Mouse (Mus musculus) frontal cortex, adult (tissue): ENCODE measurements around the gene Atp1b1.

Source experiments
- ATAC-seq: cut with Nextera tagmentation; 2 replicates; pipeline ENCODE4 v1.9.2; 2017; ENCODE audit warnings: mild to moderate bottlenecking, moderate library complexity, mixed read lengths; ENCODE audit not compliant: low TSS enrichment

Atp1b1 gene

DNA sequence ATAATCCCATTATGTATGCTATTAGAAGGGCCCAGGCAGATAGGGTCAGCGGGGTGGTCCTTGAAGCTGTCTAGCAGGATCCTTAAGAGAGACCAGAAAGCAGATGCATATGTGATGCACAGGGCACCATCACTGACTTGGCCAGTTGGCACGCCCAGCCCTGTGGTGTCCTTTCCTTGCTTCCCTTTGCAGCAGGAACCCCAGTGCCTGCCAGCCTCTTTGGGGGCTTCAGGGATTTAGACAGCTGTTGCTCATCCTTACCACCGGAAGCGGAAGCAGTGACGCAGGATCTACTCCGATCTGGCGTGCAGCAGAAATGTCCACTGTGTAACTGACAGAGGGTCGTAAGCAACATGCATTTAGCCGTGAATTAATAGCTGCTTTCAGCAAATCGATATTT is 9.3 kb upstream of the Atp1b1 start:
- no peak for ATAC-seq

DNA sequence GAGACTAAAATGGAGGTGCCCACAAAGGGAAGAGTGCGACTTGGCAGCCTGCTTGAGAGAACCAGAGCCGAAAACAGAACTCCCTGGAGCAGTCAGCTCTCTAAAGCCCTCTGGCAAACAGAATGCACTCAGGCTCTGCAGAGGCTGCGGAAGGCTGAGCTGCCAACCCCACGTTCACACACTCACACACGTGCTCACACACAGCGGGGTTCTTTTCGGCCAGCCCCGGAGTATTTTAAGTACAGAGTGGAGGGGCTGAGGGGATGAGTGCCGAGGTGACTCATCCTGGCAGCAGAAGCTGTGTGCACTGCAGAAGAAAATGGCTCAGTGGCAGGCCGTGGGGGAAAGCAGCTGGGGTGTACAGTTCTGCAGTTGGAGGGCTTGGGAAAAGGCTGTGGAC is 3.6 kb upstream of the Atp1b1 start:
- ATAC-seq: peak; percentile 53

GRCm38 (mm10) chr1:164460921-164461697 is 3.0 kb upstream of the Atp1b1 start:
- no peak for ATAC-seq

- no peak for ATAC-seq
These were observed 1.2 kb upstream of the Atp1b1 start for GRCm38 (mm10) chr1:164459127-164459905.

- peak; percentile 2; the same call in 1 of the 2 replicates for ATAC-seq
These were observed 481 bp upstream of the Atp1b1 start for GRCm38 (mm10) chr1:164458621-164459051.

DNA sequence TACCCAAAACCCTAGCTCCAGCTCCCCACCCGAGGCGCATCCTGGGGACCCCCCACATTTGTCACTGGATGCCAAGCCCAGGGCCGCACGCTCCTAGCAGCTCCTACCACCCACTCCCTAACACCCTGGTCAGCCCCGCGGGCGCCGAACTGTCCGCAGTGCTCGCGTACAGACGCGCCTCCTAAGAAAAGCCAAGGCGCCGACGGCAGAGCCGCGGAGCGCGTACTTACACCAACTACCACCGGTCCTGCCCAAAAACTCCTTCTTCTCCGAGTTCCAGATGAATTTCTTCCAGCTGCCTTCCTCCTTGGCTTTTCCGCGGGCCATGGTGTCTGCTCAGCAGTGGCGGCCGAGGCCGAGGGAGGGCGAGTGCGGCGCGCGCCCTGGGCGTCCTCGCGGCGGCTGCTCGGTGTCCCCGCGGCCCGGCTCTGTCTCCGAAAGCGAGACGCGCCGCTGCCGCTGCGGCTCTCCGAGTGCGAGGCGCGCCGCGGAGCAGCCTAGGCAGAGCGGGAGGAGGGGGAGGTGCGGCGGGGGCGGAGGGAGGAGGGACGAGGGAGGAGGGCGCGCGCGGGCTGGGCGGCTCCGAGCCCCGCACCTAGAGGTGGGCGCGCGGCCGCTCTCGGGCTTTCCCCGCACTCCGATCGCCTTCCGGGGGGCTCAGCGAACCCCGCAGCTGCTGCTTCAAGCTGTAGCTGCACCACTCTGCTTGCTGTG is 467 bp downstream of the Atp1b1 start:
- no peak; the same call in 1 of the 2 replicates for ATAC-seq

GRCm38 (mm10) chr1:164456731-164457130 is 1.4 kb downstream of the Atp1b1 start:
- ATAC-seq: peak; percentile 22

DNA sequence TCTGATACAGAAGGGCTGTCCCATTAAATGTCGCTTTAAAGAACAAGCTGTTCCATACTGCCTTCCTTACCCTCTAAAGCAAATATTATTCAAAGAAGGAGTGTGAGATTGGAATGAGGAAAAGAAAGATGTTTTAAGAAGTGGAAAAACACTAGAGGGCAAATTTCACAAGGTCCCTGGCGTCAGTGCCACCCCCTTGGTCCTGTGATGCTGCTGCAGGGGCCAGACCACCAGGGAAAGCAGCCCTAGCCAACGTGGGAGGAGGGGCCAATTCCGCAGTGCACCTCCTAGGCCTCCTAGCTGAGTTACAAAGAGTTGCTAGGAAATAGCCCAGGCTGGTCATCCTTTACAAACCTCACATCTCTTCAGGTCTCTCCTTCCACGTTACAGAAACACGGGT is 2.1 kb downstream of the Atp1b1 start:
- no peak for ATAC-seq

DNA sequence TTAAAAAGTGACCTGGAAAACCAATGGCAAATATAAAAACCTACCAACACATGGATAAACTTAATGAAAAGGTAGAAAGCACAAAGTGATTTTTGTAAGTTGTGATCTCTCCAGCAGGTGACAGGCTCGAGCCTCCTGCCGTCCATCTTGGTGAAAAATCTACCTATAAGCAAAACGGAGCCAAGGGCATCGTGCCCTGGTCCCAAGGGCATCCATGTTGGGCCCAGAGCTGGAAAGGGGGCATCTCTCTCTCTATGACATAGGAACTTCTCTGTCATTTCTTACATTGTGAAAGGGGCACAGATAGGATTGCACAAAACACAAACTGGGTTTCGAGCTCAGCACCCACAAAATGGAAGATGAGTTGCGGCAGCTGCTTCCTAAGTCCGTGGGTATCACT is 2.5 kb downstream of the Atp1b1 start:
- no peak for ATAC-seq

DNA sequence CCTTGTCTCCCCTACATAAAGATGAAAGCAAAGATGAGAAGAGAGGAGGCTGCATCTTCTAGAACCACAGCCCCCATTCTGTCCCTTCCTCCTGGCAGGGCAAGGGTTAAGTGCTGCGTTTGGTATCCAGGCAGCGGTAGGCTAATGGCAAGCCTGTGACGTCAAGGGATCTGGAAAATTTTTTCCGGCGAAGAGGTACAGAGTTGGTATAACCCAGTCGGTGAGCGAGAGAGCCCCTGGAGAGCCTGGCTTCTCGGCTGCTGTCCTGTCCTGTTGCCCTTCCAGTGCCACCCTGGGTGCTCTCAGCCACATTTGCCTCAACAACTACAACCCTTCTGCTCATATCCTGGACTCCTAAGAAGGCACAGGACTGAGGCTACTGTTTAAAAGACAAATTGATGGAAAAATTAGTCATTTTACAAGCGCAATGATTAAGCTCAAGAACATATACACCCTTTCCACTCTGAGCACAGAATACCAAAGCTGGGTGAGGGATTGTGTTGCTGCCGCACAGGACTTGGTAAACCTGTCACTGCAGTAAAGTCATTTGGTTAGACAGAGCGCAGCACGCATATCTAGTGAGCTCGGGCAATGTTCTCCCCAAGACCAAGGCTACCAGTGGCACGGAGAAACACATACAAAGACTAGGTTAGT is 3.3 kb downstream of the Atp1b1 start:
- ATAC-seq: peak; percentile 21

- ATAC-seq: no peak
These were observed 4.4 kb downstream of the Atp1b1 start for GRCm38 (mm10) chr1:164453739-164454138.

- ATAC-seq: no peak
These were observed 5.0 kb downstream of the Atp1b1 start for GRCm38 (mm10) chr1:164453146-164453545.

- no peak for ATAC-seq
These were observed 5.6 kb downstream of the Atp1b1 start for GRCm38 (mm10) chr1:164452580-164452979.

- no peak for ATAC-seq
These were observed 6.8 kb downstream of the Atp1b1 start for GRCm38 (mm10) chr1:164451346-164451745.

GRCm38 (mm10) chr1:164450644-164451043 is 7.5 kb downstream of the Atp1b1 start:
- no peak for ATAC-seq

- ATAC-seq: no peak
These were observed 7.9 kb downstream of the Atp1b1 start for GRCm38 (mm10) chr1:164450231-164450630.

GRCm38 (mm10) chr1:164449626-164450025 is 8.5 kb downstream of the Atp1b1 start:
- no peak for ATAC-seq

DNA sequence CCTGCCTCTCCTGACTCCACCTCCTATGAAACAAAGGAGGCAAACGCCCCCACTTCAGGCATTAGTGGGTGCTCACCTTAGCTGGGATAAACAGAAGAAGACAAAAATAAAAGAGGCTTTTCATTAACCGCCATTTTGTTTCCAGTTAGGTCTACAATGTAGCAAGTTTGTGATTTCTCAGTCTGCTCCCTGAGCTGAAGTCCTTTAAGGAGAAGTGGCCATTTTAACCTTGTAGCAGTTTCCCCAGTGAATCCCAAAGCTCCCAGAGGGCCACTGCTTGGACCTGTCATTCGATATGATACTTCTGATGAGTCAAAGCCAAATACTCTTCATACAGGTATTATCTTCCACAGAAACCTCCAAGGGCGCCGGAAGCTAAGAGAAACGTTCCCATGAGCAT is 10.6 kb downstream of the Atp1b1 start:
- ATAC-seq: no peak

GRCm38 (mm10) chr1:164446535-164446934 is 11.6 kb downstream of the Atp1b1 start:
- no peak for ATAC-seq

- no peak for ATAC-seq
These were observed 12.5 kb downstream of the Atp1b1 start for GRCm38 (mm10) chr1:164445620-164446162.

DNA sequence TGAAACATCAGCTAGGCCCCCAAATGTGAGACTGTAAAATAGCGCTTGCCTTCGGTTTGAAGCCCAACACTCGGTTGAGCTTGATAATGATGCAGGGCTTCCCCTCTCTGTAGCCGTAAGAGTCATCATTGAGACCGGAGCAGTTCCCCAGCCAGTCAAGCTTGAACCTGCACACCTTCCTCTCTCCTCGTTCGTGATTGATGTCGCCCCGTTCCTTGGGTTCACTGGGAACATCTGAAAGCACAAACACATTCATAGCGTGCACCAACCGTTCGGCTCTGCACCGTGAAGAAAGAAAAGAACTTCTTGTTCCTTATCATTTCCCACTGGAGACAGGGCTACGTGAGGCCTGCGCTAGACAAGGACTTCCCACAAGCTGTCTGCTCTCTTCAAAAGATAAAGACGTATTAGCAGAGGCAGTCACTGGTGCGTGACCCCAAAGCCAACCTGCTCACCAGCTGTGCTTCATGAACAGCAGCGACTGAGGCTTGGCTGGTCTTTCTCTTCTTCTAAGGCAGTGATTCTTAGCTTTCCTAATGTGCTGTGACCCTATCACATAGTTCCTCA is 16.7 kb downstream of the Atp1b1 start:
- no peak for ATAC-seq
